Mouse (Mus musculus) CD8-positive naive resting alpha-beta T cell, adult 2 months (primary cell): ENCODE results near the gene Sdk1.

ENCODE experiments used
- DNase-seq, 2 experiments: peaks; one replicate each; pipeline ENCODE4 v3.0.0; 2022; ENCODE audit warnings: low read depth in 2 of 2, low spot score in 2 of 2

Gene Sdk1

GRCm38 (mm10) chr5:142228957-142229810 is 987.9 kb downstream of the Sdk1 start:
- no peak for DNase-seq

DNA sequence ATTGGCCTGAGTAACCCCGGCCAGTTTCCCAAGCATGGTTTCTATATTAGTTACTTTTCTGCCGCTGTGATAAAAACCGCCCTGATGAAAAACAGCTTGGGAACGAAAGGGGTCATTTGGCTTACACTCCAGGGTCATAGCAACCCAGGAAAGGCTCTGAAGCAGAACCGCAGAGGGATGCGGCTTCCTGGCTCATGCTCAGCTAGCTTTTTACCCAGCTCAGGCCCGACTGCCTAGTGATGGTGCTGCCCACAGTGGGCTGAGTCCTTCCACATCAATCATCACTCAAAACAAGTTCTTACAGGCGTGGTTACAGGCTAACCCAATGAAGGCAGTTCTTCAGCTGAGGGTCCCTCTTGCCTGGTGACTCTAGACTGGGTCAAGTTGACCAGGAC is 988.5 kb downstream of the Sdk1 start:
- DNase-seq: no peak

GRCm38 (mm10) chr5:142240288-142240687 is 999.0 kb downstream of the Sdk1 start:
- no peak for DNase-seq

GRCm38 (mm10) chr5:142242597-142242996 is 1001.3 kb downstream of the Sdk1 start:
- no peak for DNase-seq

DNA sequence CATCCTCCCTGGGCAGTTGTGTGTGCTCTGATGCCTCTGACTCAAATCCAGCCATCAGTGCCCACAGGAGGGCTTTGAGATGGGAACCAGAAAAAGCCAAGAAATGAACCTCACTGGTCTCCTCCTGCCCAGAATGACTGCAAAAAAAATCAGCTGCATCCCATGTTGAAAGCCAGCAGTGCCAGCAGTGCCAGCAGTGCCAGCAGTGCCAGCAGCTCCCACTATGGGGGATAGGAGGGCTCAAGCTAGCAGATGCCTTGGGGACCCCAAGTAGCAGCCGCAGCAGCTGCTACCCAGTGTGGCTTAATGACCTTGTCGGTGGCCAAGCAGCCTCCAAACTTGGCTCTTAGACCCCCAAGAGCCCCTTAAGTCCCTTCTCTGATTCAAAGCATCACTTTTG is 1001.8 kb downstream of the Sdk1 start:
- DNase-seq: no peak

DNA sequence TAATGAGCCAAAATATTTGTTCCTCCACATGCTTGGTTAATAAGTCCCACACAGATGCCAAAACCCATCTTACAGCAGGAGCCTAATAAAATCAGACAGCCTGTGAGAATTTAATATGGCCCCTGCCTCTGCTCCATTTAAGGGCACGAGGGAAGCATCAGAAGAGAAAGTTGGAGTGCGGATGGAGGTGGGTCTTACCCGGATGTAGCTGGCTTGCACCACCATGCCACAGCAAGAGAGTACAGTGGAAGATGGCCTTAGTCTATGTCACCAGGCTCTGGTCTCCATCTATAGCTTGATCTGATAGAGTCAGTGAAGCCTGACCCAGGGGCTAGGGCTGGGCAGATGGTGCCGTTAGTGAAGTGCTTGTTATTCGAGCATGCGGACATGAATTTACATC is 1014.9 kb downstream of the Sdk1 start:
- DNase-seq: no peak

DNA sequence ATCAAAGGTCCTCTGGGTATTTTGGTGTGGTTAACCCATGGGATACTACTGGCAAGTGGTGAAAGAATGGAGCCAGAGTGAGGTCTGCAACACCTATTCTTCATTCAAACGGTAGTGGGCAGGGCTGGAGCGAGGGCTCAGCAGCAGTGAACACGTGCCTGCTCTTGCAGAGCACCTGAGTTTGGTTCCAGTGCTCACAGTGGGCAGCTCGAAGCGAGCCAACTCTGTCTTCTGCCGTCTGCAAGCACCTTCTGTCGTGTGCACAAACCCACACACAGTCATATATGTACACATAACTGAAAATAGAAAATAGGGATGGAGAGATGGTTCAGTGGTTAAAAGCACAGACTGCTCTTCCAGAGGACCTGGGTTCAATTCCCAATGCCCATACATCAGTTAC is 1017.4 kb downstream of the Sdk1 start:
- no peak for DNase-seq

GRCm38 (mm10) chr5:142262060-142262459 is 1020.8 kb downstream of the Sdk1 start:
- DNase-seq: no peak
